8 mouse cellular contexts compared by ENCODE assay signal in the genomic region with DNA sequence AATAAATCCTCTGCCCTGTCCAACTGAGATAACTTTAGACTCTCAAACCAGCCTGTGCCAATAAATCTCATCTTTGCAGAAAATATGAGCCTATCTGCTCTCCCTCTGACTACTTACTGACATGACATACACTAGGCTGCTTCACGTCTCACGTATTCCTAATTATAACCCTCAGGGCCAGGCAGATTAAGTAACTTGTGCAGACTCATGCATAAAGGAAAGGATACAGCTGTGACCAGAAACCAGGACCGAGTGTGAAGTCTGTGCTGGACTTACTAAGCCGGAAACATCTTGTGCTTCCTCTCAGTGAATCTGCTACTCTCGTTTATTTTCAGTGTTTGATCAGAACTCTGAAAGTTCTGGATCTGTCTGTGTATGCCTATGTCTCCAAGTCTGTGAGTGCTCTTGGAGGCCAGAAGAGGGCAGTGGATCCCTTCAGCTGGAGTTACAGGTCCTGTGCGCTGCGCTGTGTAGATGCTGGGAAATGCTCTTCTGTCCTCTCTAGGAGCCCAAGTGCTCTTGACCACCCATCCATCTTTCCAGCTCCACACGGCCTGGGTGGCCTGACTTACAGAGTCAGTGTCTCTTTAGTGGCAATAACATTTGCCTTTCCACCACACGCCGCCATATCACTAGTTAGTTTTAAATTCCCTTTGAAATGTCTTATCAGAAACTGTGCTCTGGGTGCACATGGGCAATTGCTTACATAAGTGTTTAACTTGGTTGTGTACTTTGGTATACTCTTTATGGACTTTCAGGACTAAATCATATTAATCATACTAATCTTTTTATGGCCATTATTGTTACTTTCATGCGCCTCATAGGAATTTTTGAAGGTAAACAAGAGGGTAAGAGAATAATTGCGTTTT. TPM values are rescaled to one million over a fixed set of nuclear protein-coding genes. Genes with fewer than 3 reads are reported as not detected.
DNase-seq lines count a peak whose midpoint lies in the region; ATAC-seq and TF ChIP-seq lines count a peak whose summit lies in the region.

No protein-coding gene starts in this region.

- H3K9ac ChIP-seq in hindbrain, embryonic 11.5 days (ENCODE audit: low read depth, low read length): no peak overlapping the region
- H3K9ac ChIP-seq in hindbrain, embryonic 13.5 days: no peak overlapping the region
- no peak overlapping the region for H3K9ac ChIP-seq in midbrain, embryonic 14.5 days (replicated peaks; ENCODE audit: low read length)

- ATAC-seq in hindbrain, embryonic 11.5 days (ENCODE audit: low FRiP score): no peak
- no peak; the same call in 1 of the 2 replicates for ATAC-seq in hindbrain, embryonic 13.5 days (ENCODE audit: low FRiP score)
- ATAC-seq in hematopoietic stem cell, adult 5-6 weeks (replicated peaks in 1 of 2; ENCODE audit: insufficient read depth in 1 of 2, low FRiP score in 2 of 2, low TSS enrichment in 1 of 2, low read depth in 1 of 2, poor library complexity in 2 of 2, severe bottlenecking in 2 of 2): peak; percentile 71 to 77
- ATAC-seq in midbrain, embryonic 14.5 days (ENCODE audit: low FRiP score, low TSS enrichment): no peak

- H3K9me3 ChIP-seq in hindbrain, embryonic 11.5 days (ENCODE audit: control insufficient read depth, low read length): no peaks in the 10 kb centered on the region
- no peaks in the 10 kb centered on the region for H3K9me3 ChIP-seq in hindbrain, embryonic 13.5 days
- no peaks in the 10 kb centered on the region for H3K9me3 ChIP-seq in midbrain, embryonic 14.5 days (ENCODE audit: control insufficient read depth, low read length)

- no peak overlapping the region for H3K4me2 ChIP-seq in hindbrain, embryonic 11.5 days (replicated peaks; ENCODE audit: low read depth, low read length)
- no peak overlapping the region for H3K4me2 ChIP-seq in hindbrain, embryonic 13.5 days
- no peak overlapping the region for H3K4me2 ChIP-seq in midbrain, embryonic 14.5 days (ENCODE audit: low read length)

- H3K27ac ChIP-seq in hindbrain, embryonic 11.5 days (ENCODE audit: low read depth, low read length): no peak overlapping the region
- no peak overlapping the region for H3K27ac ChIP-seq in hindbrain, embryonic 13.5 days
- no peak overlapping the region for H3K27ac ChIP-seq in midbrain, embryonic 14.5 days (replicated peaks; ENCODE audit: low read depth, low read length)

- H3K4me1 ChIP-seq in hindbrain, embryonic 11.5 days (replicated peaks; ENCODE audit: control insufficient read depth, insufficient read depth, low read length): no peaks in the 10 kb centered on the region
- H3K4me1 ChIP-seq in hindbrain, embryonic 13.5 days (replicated peaks): no peaks in the 10 kb centered on the region
- no peaks in the 10 kb centered on the region for H3K4me1 ChIP-seq in midbrain, embryonic 14.5 days (ENCODE audit: control insufficient read depth, insufficient read depth, low read length)

- no peaks in the 10 kb centered on the region for H3K36me3 ChIP-seq in hindbrain, embryonic 11.5 days (ENCODE audit: control insufficient read depth, insufficient read depth, low read length)
- no peaks in the 10 kb centered on the region for H3K36me3 ChIP-seq in hindbrain, embryonic 13.5 days
- no peaks in the 10 kb centered on the region for H3K36me3 ChIP-seq in C2C12 (ENCODE audit: control insufficient read depth, insufficient read depth)
- no peaks in the 10 kb centered on the region for H3K36me3 ChIP-seq in midbrain, embryonic 14.5 days (ENCODE audit: control insufficient read depth, insufficient read depth, low read length)

- H3K27me3 ChIP-seq in hindbrain, embryonic 11.5 days (ENCODE audit: control insufficient read depth, insufficient read depth, low read length): no peaks in the 10 kb centered on the region
- no peaks in the 10 kb centered on the region for H3K27me3 ChIP-seq in hindbrain, embryonic 13.5 days
- H3K27me3 ChIP-seq in C2C12 (ENCODE audit: control insufficient read depth, insufficient read depth, insufficient read length): no peaks in the 10 kb centered on the region
- no peaks in the 10 kb centered on the region for H3K27me3 ChIP-seq in midbrain, embryonic 14.5 days (ENCODE audit: control insufficient read depth, insufficient read depth, low read length)

- no peak overlapping the region for H3K4me3 ChIP-seq in hindbrain, embryonic 11.5 days (ENCODE audit: low read depth, low read length)
- no peak overlapping the region for H3K4me3 ChIP-seq in hindbrain, embryonic 13.5 days
- no peak overlapping the region for H3K4me3 ChIP-seq in C2C12 (ENCODE audit: insufficient read depth, poor library complexity, severe bottlenecking)
- H3K4me3 ChIP-seq in midbrain, embryonic 14.5 days (replicated peaks; ENCODE audit: low read depth, low read length): no peak overlapping the region

- H3K79me2 ChIP-seq in C2C12 (ENCODE audit: control insufficient read depth, insufficient read depth): no peaks in the 10 kb centered on the region

- H3ac ChIP-seq in C2C12 (ENCODE audit: control insufficient read depth, insufficient read length, low read depth): no peak overlapping the region

- H3K79me3 ChIP-seq in C2C12 (ENCODE audit: low read depth): no peaks in the 10 kb centered on the region

- peak; percentile 39 for DNase-seq in hindbrain, embryonic 11.5 days (ENCODE audit: low spot score)
- peak; percentile 21 for DNase-seq in adrenal gland, postnatal 10 days
- DNase-seq in midbrain, embryonic 14.5 days: peak; percentile 57
- no peak for DNase-seq in layer of hippocampus, adult 9-11 months
- DNase-seq in spleen, postnatal 10 days (ENCODE audit: low spot score in 2 of 2): no peak

- 75% methylated on average over 12 of the region's 12 CpGs for WGBS in hindbrain, embryonic 11.5 days
- WGBS in hindbrain, embryonic 13.5 days: 77% methylated on average over 12 of the region's 12 CpGs
- WGBS in midbrain, embryonic 14.5 days: 74% methylated on average over 12 of the region's 12 CpGs

- peak; percentile 7 for TF ChIP-seq CTCF in C2C12 (IDR thresholded peaks at IDR 0.05; ENCODE audit: control insufficient read depth, insufficient read depth, insufficient read length)

TF ChIP-seq in C2C12, 6 proteins besides CTCF, POLR2A, EP300 and RAD21:
- TF ChIP-seq MAX (IDR thresholded peaks at IDR 0.05): no peak

RNA-seq across cellular contexts. Expression of a gene that starts 13.5 kb away (rescaled TPM):
- polyA plus RNA-seq in hindbrain, embryonic 11.5 days (2014; fragmentation: Nextera tagmentation; extraction: Ambion mirVana): not detected in 2 replicates
- polyA plus RNA-seq in hindbrain, embryonic 13.5 days (2015; fragmentation: Nextera tagmentation; extraction: Ambion mirVana): not detected in 2 replicates
- not detected for polyA plus RNA-seq in C2C12 (2012; fragmentation: generic; extraction: Trizol)
- total RNA-seq in adrenal gland, postnatal 10 days (2021): not detected
- 1.0 TPM in 1 of 2 replicates, not detected in the other for total RNA-seq in hematopoietic stem cell, adult 5-6 weeks (2017)
- polyA plus RNA-seq in midbrain, embryonic 14.5 days (2014; fragmentation: Nextera tagmentation; extraction: Ambion mirVana): not detected in 2 replicates

Comparison
In these comparisons a context has a peak if more than half of its experiments do, and no peak if none do; other contexts are left out.
1. ATAC-seq: peak in hematopoietic stem cell, adult 5-6 weeks (2 of 2); none in hindbrain, embryonic 11.5 days (single experiment), hindbrain, embryonic 13.5 days (single experiment) and midbrain, embryonic 14.5 days (single experiment).
2. DNase-seq: peak in hindbrain, embryonic 11.5 days (single experiment), adrenal gland, postnatal 10 days (single experiment) and midbrain, embryonic 14.5 days (single experiment); none in layer of hippocampus, adult 9-11 months (single experiment) and spleen, postnatal 10 days (0 of 2).